Mouse (Mus musculus): ENCODE measurements around the gene Tmem245. TPM values are rescaled to one million over a fixed set of nuclear protein-coding genes. Genes with fewer than 3 reads are reported as not detected.

The Tmem245 gene
- polyA plus RNA-seq, 1 experiment from 2014 or later: 23.1 TPM

DNA sequence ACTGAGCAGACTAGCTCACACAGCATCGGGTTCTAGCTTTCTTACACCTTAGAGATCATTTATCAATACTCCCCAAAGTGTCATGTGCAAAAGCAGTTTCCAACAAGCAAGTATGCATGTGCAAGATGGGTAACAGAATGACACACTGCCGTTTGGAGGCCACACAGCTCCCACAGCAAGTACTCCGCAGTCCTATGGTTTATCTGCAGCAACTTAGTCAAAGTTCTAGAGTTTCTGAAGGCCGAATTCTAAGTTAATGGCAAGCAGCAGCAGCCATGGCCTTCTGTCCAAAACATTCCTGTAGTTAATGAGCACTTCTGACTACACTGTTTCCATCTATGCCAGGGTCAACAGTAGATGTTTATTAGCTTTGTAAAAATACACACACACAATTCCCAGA, 20.3 kb downstream of the Tmem245 start:
- H3K4me1 ChIP-seq (replicated peaks): peaks cover 37% of the 10 kb centered on the region
- no peaks in the 10 kb centered on the region for H3K27me3 ChIP-seq (replicated peaks)
- no peak overlapping the region for H3K27ac ChIP-seq (ENCODE audit: poor library complexity, severe bottlenecking)
- ATAC-seq (ENCODE audit: insufficient number of reproducible peaks, low FRiP score): no peak
- WGBS: 88% methylated on average over 4 of the region's 4 CpGs
- no peaks in the 10 kb centered on the region for H3K9me3 ChIP-seq (replicated peaks)
- H3K36me3 ChIP-seq: peaks cover 46% of the 10 kb centered on the region
- no peak overlapping the region for H3K4me2 ChIP-seq
- no peak overlapping the region for H3K4me3 ChIP-seq
- no peak overlapping the region for H3K9ac ChIP-seq

GRCm38 (mm10) chr4:56922229-56922628, 25.0 kb downstream of the Tmem245 start:
- Histone ChIP-seq H3K9me3 (replicated peaks) (no peaks in the 10 kb centered on the region), H3K4me2 (no peak overlapping the region), H3K9ac (no peak overlapping the region), H3K27ac (ENCODE audit: poor library complexity, severe bottlenecking) (no peak overlapping the region), H3K27me3 (replicated peaks) (no peaks in the 10 kb centered on the region), H3K36me3 (peaks cover 59% of the 10 kb centered on the region), H3K4me3 (no peak overlapping the region), H3K4me1 (replicated peaks) (no peaks in the 10 kb centered on the region)
- no peak for ATAC-seq (ENCODE audit: insufficient number of reproducible peaks, low FRiP score)
- WGBS: 86% methylated on average over 11 of the region's 11 CpGs

DNA sequence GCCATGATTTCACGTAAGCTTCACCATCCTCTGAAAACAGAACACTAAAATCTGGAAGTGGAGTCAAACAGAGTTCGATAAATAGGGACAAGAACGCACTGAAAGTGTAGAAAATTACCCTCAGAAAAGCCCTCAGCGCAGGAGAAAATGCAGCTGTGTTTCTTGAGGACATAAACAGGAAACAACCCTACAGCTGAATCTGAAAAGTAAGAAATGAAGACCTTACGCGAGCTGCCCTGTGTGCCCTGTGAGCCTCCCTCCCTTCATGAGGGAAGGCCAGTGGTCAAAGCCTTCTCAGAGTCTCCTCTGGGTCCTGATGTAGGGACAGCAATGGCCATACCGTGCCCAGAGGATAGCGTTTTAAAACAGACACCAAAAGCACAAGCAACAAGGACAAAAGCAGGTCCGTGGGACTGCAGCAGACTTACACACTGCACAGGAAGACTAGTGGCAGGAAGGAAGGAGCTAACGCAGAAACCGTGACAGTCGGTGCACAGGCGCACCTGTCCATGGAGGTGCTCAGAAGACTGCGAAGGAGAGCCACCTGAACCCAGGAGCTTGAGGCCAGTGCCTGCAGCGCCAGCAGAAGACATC, 31.4 kb downstream of the Tmem245 start:
- Histone ChIP-seq H3K27me3 (replicated peaks) (no peaks in the 10 kb centered on the region), H3K27ac (ENCODE audit: poor library complexity, severe bottlenecking) (no peak overlapping the region)

DNA sequence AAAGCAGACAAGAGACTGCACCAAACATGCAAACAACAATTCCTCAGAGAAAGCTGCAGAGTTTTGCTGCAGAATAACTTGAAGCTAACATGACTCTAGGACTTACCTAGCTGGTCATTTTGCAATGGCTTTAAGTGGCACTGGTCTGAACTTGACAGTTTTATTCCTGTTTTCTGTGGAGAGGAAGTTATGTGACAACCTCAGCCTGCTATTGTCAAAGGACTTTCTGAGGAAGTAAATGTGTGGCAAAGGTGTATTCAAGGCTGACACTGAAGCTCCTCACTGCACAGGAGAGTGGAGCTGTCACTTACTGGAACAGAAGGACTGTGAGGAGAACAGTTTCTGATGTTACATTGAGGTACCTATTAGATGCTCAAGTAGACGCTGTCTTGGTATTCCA, 32.5 kb downstream of the Tmem245 start:
- H3K36me3 ChIP-seq: peaks cover 64% of the 10 kb centered on the region
- peaks cover 6% of the 10 kb centered on the region for H3K4me1 ChIP-seq (replicated peaks)
- no peaks in the 10 kb centered on the region for H3K9me3 ChIP-seq (replicated peaks)
- no peak overlapping the region for H3K4me3 ChIP-seq
- no peak overlapping the region for H3K27ac ChIP-seq (ENCODE audit: poor library complexity, severe bottlenecking)
- H3K27me3 ChIP-seq (replicated peaks): no peaks in the 10 kb centered on the region
- 85% methylated on average over 1 of the region's 1 CpGs for WGBS
- no peak overlapping the region for H3K4me2 ChIP-seq
- no peak overlapping the region for H3K9ac ChIP-seq
- ATAC-seq (ENCODE audit: insufficient number of reproducible peaks, low FRiP score): no peak

More for the DNA sequence above, 31.4 kb downstream of the Tmem245 start:
- Histone ChIP-seq H3K9me3 (replicated peaks) (no peaks in the 10 kb centered on the region), H3K4me1 (replicated peaks) (peaks cover 6% of the 10 kb centered on the region), H3K4me3 (no peak overlapping the region), H3K36me3 (peaks cover 55% of the 10 kb centered on the region), H3K4me2 (no peak overlapping the region), H3K9ac (no peak overlapping the region)
- WGBS: 90% methylated on average over 15 of the region's 15 CpGs
- no peak for ATAC-seq (ENCODE audit: insufficient number of reproducible peaks, low FRiP score)

DNA sequence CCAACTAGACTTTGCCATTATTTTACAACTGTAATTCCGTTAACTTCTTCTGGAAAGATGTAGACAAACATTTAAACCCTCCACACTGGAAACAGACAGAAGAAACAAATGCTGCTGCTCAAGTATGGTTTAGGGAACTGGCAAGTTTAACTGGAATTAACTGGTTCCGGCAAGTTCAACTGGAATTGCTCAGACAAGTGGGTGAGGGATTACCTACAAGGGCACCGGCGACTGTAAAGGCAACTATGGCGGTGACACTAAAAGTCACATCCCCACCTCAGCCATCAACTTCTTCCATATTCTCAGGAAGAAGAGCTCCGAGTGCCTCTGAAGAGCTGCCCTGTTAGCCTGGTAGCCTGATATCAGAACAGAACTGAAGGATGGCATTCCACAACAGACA, 32.9 kb downstream of the Tmem245 start:
- Histone ChIP-seq H3K36me3 (peaks cover 68% of the 10 kb centered on the region), H3K9ac (no peak overlapping the region), H3K27me3 (replicated peaks) (no peaks in the 10 kb centered on the region), H3K4me2 (no peak overlapping the region), H3K4me3 (no peak overlapping the region), H3K9me3 (replicated peaks) (no peaks in the 10 kb centered on the region), H3K27ac (ENCODE audit: poor library complexity, severe bottlenecking) (0 out of 2 replicates have a peak overlapping the region, but pooled peaks have one; percentile 16), H3K4me1 (replicated peaks) (peaks cover 6% of the 10 kb centered on the region)
- no peak for ATAC-seq (ENCODE audit: insufficient number of reproducible peaks, low FRiP score)
- WGBS: 88% methylated on average over 6 of the region's 6 CpGs

DNA sequence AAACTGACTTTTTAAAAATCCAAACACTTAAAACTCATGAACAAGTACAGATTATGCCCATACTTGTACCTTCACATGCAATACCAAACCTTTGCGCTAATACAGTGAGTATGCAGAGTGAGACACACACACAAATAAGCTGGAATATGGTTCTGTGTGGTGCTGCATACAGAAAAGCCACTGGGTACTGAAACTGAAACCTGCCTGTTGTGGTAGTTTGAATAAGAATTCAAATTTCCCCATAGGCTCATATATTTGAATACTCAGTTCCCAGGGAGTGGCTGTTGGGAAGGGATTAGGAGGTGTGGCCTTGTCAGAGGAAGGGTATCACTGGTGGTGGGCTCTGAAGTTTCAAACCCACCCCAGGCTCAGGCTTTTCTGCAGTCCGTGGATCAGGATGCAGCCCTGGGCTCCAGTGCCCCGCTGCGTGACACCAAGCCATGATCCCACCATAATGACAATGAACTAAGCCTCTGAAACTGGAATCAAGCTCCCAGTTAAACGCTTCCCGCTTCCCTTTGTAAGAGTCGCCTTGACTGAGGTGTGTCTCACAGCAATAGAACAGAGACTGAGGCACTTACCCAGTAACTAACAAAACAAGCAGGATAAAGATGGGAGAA, 34.7 kb downstream of the Tmem245 start:
- no peaks in the 10 kb centered on the region for H3K27me3 ChIP-seq (replicated peaks)
- H3K27ac ChIP-seq (ENCODE audit: poor library complexity, severe bottlenecking): no peak overlapping the region
- H3K9ac ChIP-seq: no peak overlapping the region
- WGBS: 88% methylated on average over 7 of the region's 7 CpGs
- H3K4me2 ChIP-seq: no peak overlapping the region
- H3K4me1 ChIP-seq (replicated peaks): peaks cover 6% of the 10 kb centered on the region
- H3K36me3 ChIP-seq: peaks cover 71% of the 10 kb centered on the region
- ATAC-seq (ENCODE audit: insufficient number of reproducible peaks, low FRiP score): no peak
- no peaks in the 10 kb centered on the region for H3K9me3 ChIP-seq (replicated peaks)
- no peak overlapping the region for H3K4me3 ChIP-seq

- no peaks in the 10 kb centered on the region for H3K27me3 ChIP-seq (replicated peaks)
- no peak overlapping the region for H3K27ac ChIP-seq (ENCODE audit: poor library complexity, severe bottlenecking)
- 80% methylated on average over 3 of the region's 3 CpGs for WGBS
- H3K9me3 ChIP-seq (replicated peaks): no peaks in the 10 kb centered on the region
- ATAC-seq (ENCODE audit: insufficient number of reproducible peaks, low FRiP score): no peak
- no peak overlapping the region for H3K4me3 ChIP-seq
- H3K36me3 ChIP-seq: peaks cover 77% of the 10 kb centered on the region
- no peak overlapping the region for H3K9ac ChIP-seq
- no peak overlapping the region for H3K4me2 ChIP-seq
- H3K4me1 ChIP-seq (replicated peaks): peaks cover 6% of the 10 kb centered on the region
These were observed 37.7 kb downstream of the Tmem245 start for GRCm38 (mm10) chr4:56909568-56909967.

DNA sequence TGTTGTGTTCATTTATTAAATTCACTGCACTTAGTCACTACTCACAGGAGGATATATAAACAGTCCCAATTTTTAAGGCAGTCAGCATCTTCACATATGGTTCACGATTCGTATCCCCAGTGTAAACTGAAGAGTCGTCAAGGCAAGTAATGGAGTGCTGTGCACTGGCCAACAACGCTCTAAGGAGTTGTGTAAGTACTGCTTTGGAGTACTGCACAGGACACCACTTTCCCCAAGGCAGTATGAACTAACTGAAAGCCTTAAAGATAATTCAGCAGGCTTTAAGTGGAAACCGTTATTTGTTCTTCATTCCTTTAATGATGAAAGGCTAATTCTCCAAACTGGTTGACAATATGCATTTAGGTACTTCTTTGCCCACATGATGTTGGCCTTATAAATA, 39.6 kb downstream of the Tmem245 start:
- peaks cover 78% of the 10 kb centered on the region for H3K36me3 ChIP-seq
- no peak overlapping the region for H3K9ac ChIP-seq
- no peak overlapping the region for H3K4me3 ChIP-seq
- ATAC-seq (ENCODE audit: insufficient number of reproducible peaks, low FRiP score): no peak
- H3K27ac ChIP-seq (ENCODE audit: poor library complexity, severe bottlenecking): no peak overlapping the region
- no peak overlapping the region for H3K4me2 ChIP-seq
- 92% methylated on average over 5 of the region's 5 CpGs for whole genome bisulfite sequencing
- H3K27me3 ChIP-seq (replicated peaks): no peaks in the 10 kb centered on the region
- H3K9me3 ChIP-seq (replicated peaks): no peaks in the 10 kb centered on the region
- peaks cover 3% of the 10 kb centered on the region; the same call in 1 of the 2 replicates for H3K4me1 ChIP-seq (replicated peaks)

- Histone ChIP-seq H3K9me3 (replicated peaks) (peaks cover 1% of the 10 kb centered on the region; the same call in 1 of the 2 replicates), H3K4me2 (no peak overlapping the region), H3K4me1 (replicated peaks) (peaks cover 3% of the 10 kb centered on the region; the same call in 1 of the 2 replicates), H3K36me3 (peaks cover 81% of the 10 kb centered on the region), H3K27me3 (replicated peaks) (no peaks in the 10 kb centered on the region), H3K9ac (no peak overlapping the region), H3K27ac (ENCODE audit: poor library complexity, severe bottlenecking) (no peak overlapping the region), H3K4me3 (no peak overlapping the region)
- ATAC-seq (ENCODE audit: insufficient number of reproducible peaks, low FRiP score): no peak
- 84% methylated on average over 3 of the region's 3 CpGs for WGBS
These were observed 40.3 kb downstream of the Tmem245 start for GRCm38 (mm10) chr4:56906926-56907325.

DNA sequence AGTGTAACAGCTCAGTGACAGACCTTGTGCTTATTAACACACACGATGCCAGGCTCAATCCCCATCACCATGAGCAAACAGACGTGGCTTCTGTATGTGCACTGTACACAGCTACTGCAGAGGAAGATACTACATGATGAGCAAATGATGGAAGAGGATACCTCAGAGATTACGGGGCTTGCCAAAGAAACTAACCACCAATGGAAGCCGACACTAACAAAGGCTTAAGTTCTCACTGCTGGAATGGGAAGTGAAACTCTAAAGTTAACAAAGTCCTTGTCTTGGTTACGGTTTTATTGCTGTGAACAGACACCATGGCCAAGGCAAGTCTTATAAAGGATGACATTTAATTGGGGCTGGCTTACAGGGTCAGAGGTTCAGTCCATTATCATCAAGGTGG, 41.7 kb downstream of the Tmem245 start:
- H3K4me2 ChIP-seq: no peak overlapping the region
- no peak overlapping the region for H3K9ac ChIP-seq
- WGBS: 90% methylated on average over 5 of the region's 5 CpGs
- H3K36me3 ChIP-seq: peaks cover 81% of the 10 kb centered on the region
- H3K27ac ChIP-seq (ENCODE audit: poor library complexity, severe bottlenecking): no peak overlapping the region
- H3K4me3 ChIP-seq: no peak overlapping the region
- peaks cover 5% of the 10 kb centered on the region; the same call in 1 of the 2 replicates for H3K9me3 ChIP-seq (replicated peaks)
- H3K4me1 ChIP-seq (replicated peaks): no peaks in the 10 kb centered on the region
- no peaks in the 10 kb centered on the region for H3K27me3 ChIP-seq (replicated peaks)
- no peak for ATAC-seq (ENCODE audit: insufficient number of reproducible peaks, low FRiP score)

DNA sequence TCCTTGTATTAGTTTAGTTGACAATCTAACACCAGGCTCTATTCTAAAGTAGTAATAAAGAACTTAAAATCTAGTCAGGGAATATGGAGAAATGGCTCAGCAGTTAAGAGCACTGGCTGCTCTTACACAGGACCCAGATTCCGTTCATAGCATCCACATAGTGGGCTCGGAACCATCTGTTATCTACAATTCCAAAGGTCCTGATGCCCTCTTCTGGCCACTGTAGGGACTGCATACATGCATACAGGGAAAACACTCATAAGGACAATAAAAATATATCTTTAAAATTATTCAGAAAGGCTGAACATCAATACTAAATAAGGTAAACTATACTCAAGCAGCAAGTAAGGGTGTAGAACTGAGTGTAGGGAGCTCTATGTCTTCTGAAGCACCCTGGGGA, 45.6 kb downstream of the Tmem245 start:
- Histone ChIP-seq H3K9me3 (replicated peaks) (peaks cover 5% of the 10 kb centered on the region; the same call in 1 of the 2 replicates), H3K27ac (ENCODE audit: poor library complexity, severe bottlenecking) (no peak overlapping the region), H3K4me2 (no peak overlapping the region), H3K4me1 (replicated peaks) (0 out of 2 replicates have a peak, but pooled peaks cover 2% of the 10 kb centered on the region), H3K27me3 (replicated peaks) (no peaks in the 10 kb centered on the region), H3K9ac (no peak overlapping the region), H3K36me3 (peaks cover 89% of the 10 kb centered on the region), H3K4me3 (no peak overlapping the region)
- WGBS: 91% methylated on average over 2 of the region's 2 CpGs
- ATAC-seq (ENCODE audit: insufficient number of reproducible peaks, low FRiP score): no peak

All from heart, embryonic 12.5 days (tissue).